Mouse (Mus musculus) heart, postnatal 36 days (tissue): Measurements from ENCODE around the gene Sez6. TPM values are rescaled to one million over a fixed set of nuclear protein-coding genes. Genes with fewer than 3 reads are reported as not detected.

Source experiments
- DNase-seq, 2 experiments: peaks; one replicate each; pipeline ENCODE4 v3.0.0; 2021 to 2022
- intact Hi-C: fragments of 180-260 bp; cut with DNase I; formaldehyde crosslinking; loops from one replicate; pipeline ENCODE4 v1.15.1; 2025
- total RNA-seq, 2 experiments: library from RNA; stranded (reverse); gene quantifications; 2 replicates each; pipeline ENCODE4 v1.2.3; 2021

Sez6 gene
- total RNA-seq, 2 experiments from 2014 or later = 0.16 to 0.44 TPM

GRCm38 (mm10) chr11:77937649-77938410 lies 7.2 kb downstream of the Sez6 start:
- DNase-seq = no peak
- intact Hi-C loops = no loop called here

- intact Hi-C loops = no loop called here
- DNase-seq = no peak
Observed at GRCm38 (mm10) chr11:77942230-77942629, 11.6 kb downstream of the Sez6 start.

- DNase-seq = no peak
- intact Hi-C loops = no loop called here
Observed at GRCm38 (mm10) chr11:77947860-77948259, 17.3 kb downstream of the Sez6 start.

- intact Hi-C loops = no loop called here
- no peak for DNase-seq
Observed at GRCm38 (mm10) chr11:77950125-77950685, 19.6 kb downstream of the Sez6 start.

GRCm38 (mm10) chr11:77950797-77951228 lies 20.2 kb downstream of the Sez6 start:
- no peak for DNase-seq
- intact Hi-C loops = no loop called here

GRCm38 (mm10) chr11:77953671-77954070 lies 23.1 kb downstream of the Sez6 start:
- intact Hi-C loops = no loop called here
- DNase-seq = no peak

- intact Hi-C loops = no loop called here
- no peak for DNase-seq
Observed at GRCm38 (mm10) chr11:77956428-77956827, 25.8 kb downstream of the Sez6 start.

GRCm38 (mm10) chr11:77958268-77958667 lies 27.7 kb downstream of the Sez6 start:
- DNase-seq = no peak
- intact Hi-C loops = no loop called here

- intact Hi-C loops = no loop called here
- DNase-seq = no peak
Observed at GRCm38 (mm10) chr11:77958932-77959331, 28.3 kb downstream of the Sez6 start.

- DNase-seq = no peak
- intact Hi-C loops = no loop called here
Observed at GRCm38 (mm10) chr11:77960199-77960598, 29.6 kb downstream of the Sez6 start.

GRCm38 (mm10) chr11:77960898-77961297 lies 30.3 kb downstream of the Sez6 start:
- DNase-seq = no peak
- intact Hi-C loops = no loop called here

GRCm38 (mm10) chr11:77962946-77963345 lies 32.3 kb downstream of the Sez6 start:
- DNase-seq = no peak
- intact Hi-C loops = no loop called here

GRCm38 (mm10) chr11:77964415-77965095 lies 34.0 kb downstream of the Sez6 start:
- intact Hi-C loops = no loop called here
- DNase-seq = no peak

GRCm38 (mm10) chr11:77965101-77966036 lies 34.8 kb downstream of the Sez6 start:
- intact Hi-C loops = loop anchor here (2.0 kb wide), 1 partner anchor 229 kb away; no protein-coding TSS in a partner anchor
- no peak for DNase-seq

- no peak for DNase-seq
- intact Hi-C loops = loop anchor here (2.0 kb wide), 1 partner anchor 229 kb away; no protein-coding TSS in a partner anchor
Observed at GRCm38 (mm10) chr11:77966037-77966391, 35.4 kb downstream of the Sez6 start.

GRCm38 (mm10) chr11:77967114-77967513 lies 36.5 kb downstream of the Sez6 start:
- intact Hi-C loops = loop anchor here (1.0 to 2.0 kb wide), 2 partner anchors 140 to 230 kb away; no protein-coding TSS in a partner anchor
- peak; percentile 79 to 81 for DNase-seq

GRCm38 (mm10) chr11:77968786-77969185 lies 38.2 kb downstream of the Sez6 start:
- intact Hi-C loops = no loop called here
- DNase-seq = no peak

- intact Hi-C loops = no loop called here
- DNase-seq = no peak
Observed at GRCm38 (mm10) chr11:77970718-77971117, 40.1 kb downstream of the Sez6 start.

- intact Hi-C loops = no loop called here
Observed at GRCm38 (mm10) chr11:77973520-77973919, 42.9 kb downstream of the Sez6 start.

GRCm38 (mm10) chr11:77974325-77974724 lies 43.7 kb downstream of the Sez6 start:
- no peak for DNase-seq
- intact Hi-C loops = no loop called here

More at GRCm38 (mm10) chr11:77973520-77973919, 42.9 kb downstream of the Sez6 start:
- DNase-seq = no peak
